22 mouse cellular contexts compared by ENCODE assay signal in the genomic region with DNA sequence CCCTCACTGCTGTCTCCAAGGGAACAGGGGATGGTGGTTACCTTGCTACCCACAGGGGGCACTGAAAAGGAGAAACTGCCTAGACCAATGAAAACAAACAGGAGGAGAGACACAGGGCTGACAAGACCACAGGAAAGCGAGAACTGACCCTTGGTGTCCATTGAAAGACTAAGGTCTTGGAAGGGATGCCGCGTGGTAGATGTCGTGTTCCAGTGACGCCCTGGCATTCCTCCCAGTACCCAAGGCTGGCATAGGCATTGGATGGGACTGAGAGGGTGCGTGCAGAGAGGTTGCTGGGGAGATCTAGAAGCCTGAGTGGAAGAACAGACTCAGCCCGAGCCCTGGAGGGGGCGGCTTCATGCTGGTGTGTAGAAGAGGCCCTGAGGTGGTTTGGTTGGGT.
DNase-seq lines count a peak whose midpoint lies in the region; ATAC-seq and TF ChIP-seq lines count a peak whose summit lies in the region.
"Had no signal": no experiment of that assay in that cellular context is flagged by ENCODE, and none has a peak within 500 bp of the region (broad histone marks: within the 10 kb centered on the region; RNA-seq: fewer than 3 reads in every experiment).

No protein-coding gene starts in this region.

- ATAC-seq in embryonic facial prominence, embryonic 12.5 days (ENCODE audit: insufficient number of reproducible peaks, insufficient read depth, low FRiP score, low TSS enrichment) = no peak
- no peak for ATAC-seq in intestine, embryonic 15.5 days
- no peak for ATAC-seq in intestine, postnatal 0 days
- no peak for ATAC-seq in midbrain, embryonic 11.5 days (ENCODE audit: low FRiP score)
- ATAC-seq in midbrain, embryonic 14.5 days (ENCODE audit: low FRiP score, low TSS enrichment) = no peak
- no peak for ATAC-seq in neural tube, embryonic 15.5 days (ENCODE audit: low FRiP score)
- ATAC-seq: CD4-positive, CD25-positive, alpha-beta regulatory T cell, adult 4 months; midbrain, embryonic 13.5 days had no signal

- 84% methylated on average over 8 of the region's 8 CpGs for WGBS in embryonic facial prominence, embryonic 12.5 days
- 83% methylated on average over 8 of the region's 8 CpGs for WGBS in embryonic facial prominence, embryonic 10.5 days
- 78% methylated on average over 8 of the region's 8 CpGs for WGBS in intestine, embryonic 15.5 days
- WGBS in intestine, postnatal 0 days = 87% methylated on average over 8 of the region's 8 CpGs
- 82% methylated on average over 8 of the region's 8 CpGs for WGBS in midbrain, embryonic 11.5 days
- WGBS in midbrain, embryonic 14.5 days = 89% methylated on average over 8 of the region's 8 CpGs
- 81% methylated on average over 8 of the region's 8 CpGs for WGBS in neural tube, embryonic 15.5 days

- H3K4me1 ChIP-seq in embryonic facial prominence, embryonic 12.5 days = peaks cover 11% of the 10 kb centered on the region
- peaks cover 10% of the 10 kb centered on the region for H3K4me1 ChIP-seq in embryonic facial prominence, embryonic 10.5 days
- peaks cover 9% of the 10 kb centered on the region; the same call in 1 of the 2 replicates for H3K4me1 ChIP-seq in intestine, embryonic 15.5 days (replicated peaks)
- no peaks in the 10 kb centered on the region for H3K4me1 ChIP-seq in intestine, postnatal 0 days (replicated peaks; ENCODE audit: control insufficient read depth, insufficient read depth, low read length)
- no peaks in the 10 kb centered on the region for H3K4me1 ChIP-seq in midbrain, embryonic 11.5 days (ENCODE audit: control insufficient read depth, insufficient read depth, low read length)
- peaks cover 15% of the 10 kb centered on the region for H3K4me1 ChIP-seq in midbrain, embryonic 14.5 days (ENCODE audit: control insufficient read depth, insufficient read depth, low read length)
- H3K4me1 ChIP-seq in neural tube, embryonic 15.5 days = peaks cover 39% of the 10 kb centered on the region

- TF ChIP-seq CTCF in intestine, postnatal 0 days (IDR thresholded peaks at IDR 0.05; ENCODE audit: low read depth) = no peak

- no peak for DNase-seq in embryonic facial prominence, embryonic 10.5 days (ENCODE audit: low spot score)
- DNase-seq in midbrain, embryonic 11.5 days (ENCODE audit: low spot score, missing footprints) = peak; percentile 64
- no peak for DNase-seq in midbrain, embryonic 14.5 days
- no peak for DNase-seq in spleen, postnatal 36 days (ENCODE audit: low spot score in 2 of 2)
- DNase-seq: adrenal gland, postnatal 14 days; forebrain, postnatal 0 days; gastrocnemius, postnatal 14 days; heart, adult 18-20 months; heart, postnatal 10 days; kidney, adult 9 months; lung, adult 18-20 months; right cerebral cortex, postnatal 14 days; thymus, adult 18-20 months; thymus, postnatal 36 days had no signal

- no peak overlapping the region for H3K4me3 ChIP-seq in embryonic facial prominence, embryonic 12.5 days
- H3K4me3 ChIP-seq in embryonic facial prominence, embryonic 10.5 days = no peak overlapping the region
- no peak overlapping the region for H3K4me3 ChIP-seq in intestine, embryonic 15.5 days (replicated peaks)
- H3K4me3 ChIP-seq in intestine, postnatal 0 days (ENCODE audit: low read depth, low read length) = no peak overlapping the region
- H3K4me3 ChIP-seq in midbrain, embryonic 11.5 days (ENCODE audit: low read depth, low read length) = no peak overlapping the region
- no peak overlapping the region for H3K4me3 ChIP-seq in midbrain, embryonic 14.5 days (replicated peaks; ENCODE audit: low read depth, low read length)
- H3K4me3 ChIP-seq in neural tube, embryonic 15.5 days (replicated peaks) = no peak overlapping the region
- H3K4me3 ChIP-seq: heart, embryonic 12.5 days; midbrain, embryonic 13.5 days; myocyte had no signal

- no peaks in the 10 kb centered on the region; the same call in 1 of the 2 replicates for H3K27me3 ChIP-seq in embryonic facial prominence, embryonic 12.5 days
- H3K27me3 ChIP-seq in embryonic facial prominence, embryonic 10.5 days (replicated peaks; ENCODE audit: low read depth, poor library complexity, severe bottlenecking) = no peaks in the 10 kb centered on the region
- H3K27me3 ChIP-seq in intestine, embryonic 15.5 days (replicated peaks) = no peaks in the 10 kb centered on the region
- no peaks in the 10 kb centered on the region for H3K27me3 ChIP-seq in intestine, postnatal 0 days (replicated peaks; ENCODE audit: control insufficient read depth, insufficient read depth, low read length)
- H3K27me3 ChIP-seq in midbrain, embryonic 11.5 days (ENCODE audit: control insufficient read depth, insufficient read depth, low read length) = no peaks in the 10 kb centered on the region
- no peaks in the 10 kb centered on the region for H3K27me3 ChIP-seq in midbrain, embryonic 14.5 days (ENCODE audit: control insufficient read depth, insufficient read depth, low read length)
- H3K27me3 ChIP-seq in neural tube, embryonic 15.5 days (replicated peaks) = no peaks in the 10 kb centered on the region
- H3K27me3 ChIP-seq: midbrain, embryonic 13.5 days had no signal

- peak overlapping the region; percentile 9; the same call in 1 of the 2 replicates for H3K27ac ChIP-seq in embryonic facial prominence, embryonic 12.5 days
- H3K27ac ChIP-seq in embryonic facial prominence, embryonic 10.5 days (replicated peaks) = no peak overlapping the region
- 0 out of 2 replicates have a peak overlapping the region, but pooled peaks have one; percentile 28 for H3K27ac ChIP-seq in intestine, embryonic 15.5 days
- H3K27ac ChIP-seq in intestine, postnatal 0 days (ENCODE audit: low read depth, low read length) = no peak overlapping the region
- H3K27ac ChIP-seq in midbrain, embryonic 11.5 days (ENCODE audit: low read depth, low read length) = no peak overlapping the region
- H3K27ac ChIP-seq in midbrain, embryonic 14.5 days (replicated peaks; ENCODE audit: low read depth, low read length) = no peak overlapping the region
- peak overlapping the region; percentile 60 for H3K27ac ChIP-seq in neural tube, embryonic 15.5 days (replicated peaks)
- H3K27ac ChIP-seq: midbrain, embryonic 13.5 days had no signal

- no peak overlapping the region for H3K4me2 ChIP-seq in embryonic facial prominence, embryonic 12.5 days (replicated peaks)
- H3K4me2 ChIP-seq in intestine, embryonic 15.5 days (replicated peaks) = no peak overlapping the region
- H3K4me2 ChIP-seq in intestine, postnatal 0 days (replicated peaks; ENCODE audit: low read depth) = no peak overlapping the region
- H3K4me2 ChIP-seq in midbrain, embryonic 11.5 days = no peak overlapping the region
- H3K4me2 ChIP-seq in midbrain, embryonic 14.5 days (ENCODE audit: low read length) = no peak overlapping the region
- H3K4me2 ChIP-seq in neural tube, embryonic 15.5 days = no peak overlapping the region
- H3K4me2 ChIP-seq: heart, embryonic 12.5 days; midbrain, embryonic 13.5 days had no signal

- no peak overlapping the region for H3K9ac ChIP-seq in embryonic facial prominence, embryonic 12.5 days
- no peak overlapping the region for H3K9ac ChIP-seq in intestine, embryonic 15.5 days
- H3K9ac ChIP-seq in intestine, postnatal 0 days (ENCODE audit: low read depth, low read length) = no peak overlapping the region
- no peak overlapping the region for H3K9ac ChIP-seq in midbrain, embryonic 11.5 days (ENCODE audit: low read length)
- no peak overlapping the region for H3K9ac ChIP-seq in midbrain, embryonic 14.5 days (replicated peaks; ENCODE audit: low read length)
- no peak overlapping the region for H3K9ac ChIP-seq in neural tube, embryonic 15.5 days (replicated peaks)
- H3K9ac ChIP-seq: forebrain, postnatal 0 days; heart, embryonic 12.5 days; midbrain, embryonic 13.5 days had no signal

- no peaks in the 10 kb centered on the region for H3K36me3 ChIP-seq in embryonic facial prominence, embryonic 12.5 days
- H3K36me3 ChIP-seq in embryonic facial prominence, embryonic 10.5 days (replicated peaks) = no peaks in the 10 kb centered on the region
- no peaks in the 10 kb centered on the region for H3K36me3 ChIP-seq in intestine, embryonic 15.5 days
- H3K36me3 ChIP-seq in intestine, postnatal 0 days (ENCODE audit: control insufficient read depth, insufficient read depth) = no peaks in the 10 kb centered on the region
- no peaks in the 10 kb centered on the region for H3K36me3 ChIP-seq in midbrain, embryonic 11.5 days (ENCODE audit: control insufficient read depth, insufficient read depth, low read length)
- H3K36me3 ChIP-seq in midbrain, embryonic 14.5 days (ENCODE audit: control insufficient read depth, insufficient read depth, low read length) = no peaks in the 10 kb centered on the region
- no peaks in the 10 kb centered on the region for H3K36me3 ChIP-seq in neural tube, embryonic 15.5 days
- H3K36me3 ChIP-seq: heart, embryonic 12.5 days; midbrain, embryonic 13.5 days had no signal

- H3K9me3 ChIP-seq in embryonic facial prominence, embryonic 12.5 days = no peaks in the 10 kb centered on the region
- H3K9me3 ChIP-seq in embryonic facial prominence, embryonic 10.5 days = no peaks in the 10 kb centered on the region
- no peaks in the 10 kb centered on the region for H3K9me3 ChIP-seq in intestine, embryonic 15.5 days
- H3K9me3 ChIP-seq in intestine, postnatal 0 days (ENCODE audit: control insufficient read depth) = no peaks in the 10 kb centered on the region
- H3K9me3 ChIP-seq in midbrain, embryonic 11.5 days (ENCODE audit: control insufficient read depth, low read length) = no peaks in the 10 kb centered on the region
- H3K9me3 ChIP-seq in midbrain, embryonic 14.5 days (ENCODE audit: control insufficient read depth, low read length) = no peaks in the 10 kb centered on the region
- H3K9me3 ChIP-seq in neural tube, embryonic 15.5 days (replicated peaks) = no peaks in the 10 kb centered on the region
- H3K9me3 ChIP-seq: heart, embryonic 12.5 days; midbrain, embryonic 13.5 days had no signal

Comparison
In these comparisons a context has a peak if more than half of its experiments do, and no peak if none do; other contexts are left out.
1. H3K27ac ChIP-seq: peak in embryonic facial prominence, embryonic 12.5 days (single experiment), intestine, embryonic 15.5 days (single experiment) and neural tube, embryonic 15.5 days (single experiment); none in embryonic facial prominence, embryonic 10.5 days (single experiment), intestine, postnatal 0 days (single experiment), midbrain, embryonic 11.5 days (single experiment) and midbrain, embryonic 14.5 days (single experiment).